Mouse (Mus musculus): ENCODE data around the gene Zcchc17. TPM values are rescaled to one million over a fixed set of nuclear protein-coding genes. Genes with fewer than 3 reads are reported as not detected.

Zcchc17 gene
- polyA plus RNA-seq, 1 experiment from 2014 or later, result 87.1 TPM

Other genes starting within 250 kb of the Zcchc17 start
- gene Hcrtr1, start 220.6 kb downstream of the Zcchc17 start, polyA plus RNA-seq (2015; fragmentation: Nextera tagmentation; extraction: Ambion mirVana), result not detected in 2 replicates
- 13.5 and 14.0 TPM in 2 replicates for gene Tinagl1, start 184.8 kb downstream of the Zcchc17 start, polyA plus RNA-seq (2015; fragmentation: Nextera tagmentation; extraction: Ambion mirVana)
- not detected in 2 replicates for gene Gm853, start 137.5 kb downstream of the Zcchc17 start, polyA plus RNA-seq (2015; fragmentation: Nextera tagmentation; extraction: Ambion mirVana)
- 223 TPM in 2 replicates for gene Serinc2, start 80.7 kb downstream of the Zcchc17 start, polyA plus RNA-seq (2015; fragmentation: Nextera tagmentation; extraction: Ambion mirVana)
- gene Fabp3, start 51.3 kb downstream of the Zcchc17 start, polyA plus RNA-seq (2015; fragmentation: Nextera tagmentation; extraction: Ambion mirVana), result 24.3 and 27.4 TPM in 2 replicates
- not detected in 2 replicates for gene Gm10570, start 51.3 kb downstream of the Zcchc17 start, polyA plus RNA-seq (2015; fragmentation: Nextera tagmentation; extraction: Ambion mirVana)
- gene Snrnp40, start 189 bp upstream of the Zcchc17 start, polyA plus RNA-seq (2015; fragmentation: Nextera tagmentation; extraction: Ambion mirVana), result 167 and 173 TPM in 2 replicates
- gene Nkain1, start 214.2 kb upstream of the Zcchc17 start, polyA plus RNA-seq (2015; fragmentation: Nextera tagmentation; extraction: Ambion mirVana), result 2.6 and 3.0 TPM in 2 replicates

Measured in limb, embryonic 13.5 days (tissue).